ENCODE assay signal across 8 mouse cellular contexts in genomic region chr4:9027383-9027782, GRCm38 (mm10).
DNase-seq lines count a peak whose midpoint lies in the region; ATAC-seq and TF ChIP-seq lines count a peak whose summit lies in the region.

No protein-coding gene starts in this region.

- H3K4me2 ChIP-seq in forebrain, embryonic 15.5 days (replicated peaks) = peak overlapping the region; percentile 78
- peak overlapping the region; percentile 84 for H3K4me2 ChIP-seq in limb, embryonic 12.5 days
- H3K4me2 ChIP-seq in neural tube, embryonic 14.5 days (ENCODE audit: low read depth, low read length) = peak overlapping the region; percentile 94

- H3K4me1 ChIP-seq in forebrain, embryonic 15.5 days = peaks cover 34% of the 10 kb centered on the region
- H3K4me1 ChIP-seq in limb, embryonic 12.5 days (replicated peaks) = peaks cover 35% of the 10 kb centered on the region
- peaks cover 11% of the 10 kb centered on the region; the same call in 1 of the 2 replicates for H3K4me1 ChIP-seq in neural tube, embryonic 14.5 days (ENCODE audit: control insufficient read depth, insufficient read depth, low read length)

- H3K4me3 ChIP-seq in layer of hippocampus, adult 2 months = peak overlapping the region; percentile 52
- H3K4me3 ChIP-seq in forebrain, embryonic 15.5 days = no peak overlapping the region; the same call in 1 of the 2 replicates
- H3K4me3 ChIP-seq in limb, embryonic 12.5 days (replicated peaks) = no peak overlapping the region; the same call in 1 of the 2 replicates
- H3K4me3 ChIP-seq in neural tube, embryonic 14.5 days (ENCODE audit: low read depth, low read length) = peak overlapping the region; percentile 30

- TF ChIP-seq CTCF in layer of hippocampus, adult 2 months (conservative IDR thresholded peaks at IDR 0.05) = no peak

- H3K36me3 ChIP-seq in forebrain, embryonic 15.5 days = no peaks in the 10 kb centered on the region
- H3K36me3 ChIP-seq in limb, embryonic 12.5 days = no peaks in the 10 kb centered on the region
- no peaks in the 10 kb centered on the region for H3K36me3 ChIP-seq in neural tube, embryonic 14.5 days (ENCODE audit: control insufficient read depth, insufficient read depth, low read length)

- H3K27me3 ChIP-seq in forebrain, embryonic 15.5 days = no peaks in the 10 kb centered on the region
- peaks cover 48% of the 10 kb centered on the region for H3K27me3 ChIP-seq in limb, embryonic 12.5 days
- H3K27me3 ChIP-seq in neural tube, embryonic 14.5 days (ENCODE audit: control insufficient read depth, insufficient read depth, low read length) = no peaks in the 10 kb centered on the region

- peak overlapping the region; percentile 85 for H3K27ac ChIP-seq in layer of hippocampus, adult 2 months
- H3K27ac ChIP-seq in forebrain, embryonic 15.5 days (replicated peaks) = peak overlapping the region; percentile 74
- no peak overlapping the region for H3K27ac ChIP-seq in limb, embryonic 12.5 days
- peak overlapping the region; percentile 12; the same call in 1 of the 2 replicates for H3K27ac ChIP-seq in neural tube, embryonic 14.5 days (ENCODE audit: low read depth, low read length)

- DNase-seq in layer of hippocampus, adult 2 months (ENCODE audit: low spot score in 2 of 2) = no peak
- no peak for DNase-seq in layer of hippocampus, postnatal 36 days
- no peak for DNase-seq in retina, embryonic 14.5 days (ENCODE audit: low spot score)
- no peak for DNase-seq in layer of hippocampus, postnatal 25 days (ENCODE audit: extremely low spot score in 1 of 2, low spot score in 1 of 2)
- no peak for DNase-seq in gastrocnemius, postnatal 4 days (ENCODE audit: low spot score in 2 of 2)

- WGBS in forebrain, embryonic 15.5 days = 7% methylated on average over 7 of the region's 7 CpGs
- WGBS in limb, embryonic 12.5 days = 3% methylated on average over 7 of the region's 7 CpGs
- WGBS in neural tube, embryonic 14.5 days = 4% methylated on average over 7 of the region's 7 CpGs

- no peak overlapping the region for H3K9ac ChIP-seq in forebrain, embryonic 15.5 days (replicated peaks)
- H3K9ac ChIP-seq in limb, embryonic 12.5 days (replicated peaks) = no peak overlapping the region
- H3K9ac ChIP-seq in neural tube, embryonic 14.5 days (replicated peaks; ENCODE audit: low read depth, low read length) = no peak overlapping the region

- no peaks in the 10 kb centered on the region for H3K9me3 ChIP-seq in forebrain, embryonic 15.5 days
- H3K9me3 ChIP-seq in limb, embryonic 12.5 days = no peaks in the 10 kb centered on the region
- H3K9me3 ChIP-seq in neural tube, embryonic 14.5 days (ENCODE audit: control insufficient read depth, low read length) = no peaks in the 10 kb centered on the region

- ATAC-seq in forebrain, embryonic 15.5 days (replicated peaks) = peak; percentile 24; the same call in 1 of the 2 replicates
- ATAC-seq in limb, embryonic 12.5 days (ENCODE audit: insufficient number of reproducible peaks, insufficient read depth, low FRiP score, low TSS enrichment, low read depth) = no peak
- peak; percentile 67 for ATAC-seq in neural tube, embryonic 14.5 days (ENCODE audit: low read depth)

Comparison
In these comparisons a context has a peak if more than half of its experiments do, and no peak if none do; other contexts are left out.
1. H3K4me3 ChIP-seq: peak in layer of hippocampus, adult 2 months (single experiment) and neural tube, embryonic 14.5 days (single experiment); none in forebrain, embryonic 15.5 days (single experiment) and limb, embryonic 12.5 days (single experiment).
2. Peak in every context shown above with its lines, with median percentiles within 50 percentile points of each other: H3K4me2 ChIP-seq.